Mouse (Mus musculus) lung, adult 2 months (tissue): ENCODE results near the gene Lrrc61.

ENCODE experiments used
- CTCF ChIP-seq: fragments of 200-500 bp; IDR thresholded peaks from 2 replicates; pipeline ENCODE4 v1.5.1; 2011; ENCODE audit warnings: mild to moderate bottlenecking, low read length, control low read depth; ENCODE audit not compliant: insufficient read depth
- POLR2A ChIP-seq: fragments of 200-500 bp; IDR thresholded peaks from 2 replicates; pipeline ENCODE4 v1.6.1; 2011; ENCODE audit warnings: low read depth, mild to moderate bottlenecking, control low read depth, low read length, borderline replicate concordance; ENCODE audit errors: extremely low read depth

- TF ChIP-seq CTCF = no peak
- no peak for TF ChIP-seq POLR2A
Measured at GRCm38 (mm10) chr6:48572014-48572413, 17.4 kb downstream of the Lrrc61 start.
